Mouse (Mus musculus) testis, adult 2 months (tissue): ENCODE data around the gene Zc3h7b. TPM values are rescaled to one million over a fixed set of nuclear protein-coding genes. Genes with fewer than 3 reads are reported as not detected.
A peak's percentile ranks its signal among the peaks of the same experiment; 100 is the strongest.
"Not testable (repeated sequence)": the region's sequence is repeated elsewhere in the genome, so short reads cannot be mapped to it uniquely, and the experiment has no call there.

Experiments used
- H3K27ac ChIP-seq: fragments of 200-500 bp; 2 replicates; pipeline ENCODE4 v1.5.1; 2012; ENCODE audit warnings: low read depth, low read length; ENCODE audit not compliant: control insufficient read depth, insufficient read depth
- H3K27me3 ChIP-seq: fragments of 200-500 bp; 2 replicates; pipeline ENCODE4 v1.6.1; 2012; ENCODE audit warnings: mild to moderate bottlenecking, low read length, moderate library complexity; ENCODE audit not compliant: control insufficient read depth, insufficient read depth
- H3K36me3 ChIP-seq: fragments of 200-500 bp; 2 replicates; pipeline ENCODE4 v1.6.1; 2012; ENCODE audit warnings: mild to moderate bottlenecking, low read length; ENCODE audit not compliant: control insufficient read depth, insufficient read depth
- H3K4me1 ChIP-seq: fragments of 200-500 bp; 2 replicates; pipeline ENCODE4 v1.6.1; 2012; ENCODE audit warnings: low read length; ENCODE audit not compliant: control insufficient read depth, insufficient read depth
- H3K4me3 ChIP-seq: fragments of 200-500 bp; 2 replicates; pipeline ENCODE4 v1.5.1; 2012; ENCODE audit warnings: low read depth, mild to moderate bottlenecking, low read length, moderate library complexity, mixed read lengths; ENCODE audit not compliant: control insufficient read depth
- CTCF ChIP-seq: fragments of 200-500 bp; IDR thresholded peaks from 2 replicates; pipeline ENCODE4 v1.5.1; 2012; ENCODE audit warnings: low read depth, mild to moderate bottlenecking, inconsistent platforms, low read length, moderate library complexity; ENCODE audit not compliant: control insufficient read depth, insufficient read depth, insufficient replicate concordance
- POLR2A ChIP-seq: fragments of 200-500 bp; IDR thresholded peaks from 2 replicates; pipeline ENCODE4 v1.6.1; 2012; ENCODE audit warnings: low read depth, mild to moderate bottlenecking, inconsistent platforms, low read length, moderate library complexity; ENCODE audit not compliant: control insufficient read depth
- polyA plus RNA-seq: library from polyadenylated mRNA; depleted of rRNA; stranded (reverse); fragments of >200 nt; gene quantifications from 2 replicates; pipeline ENCODE4 v1.2.3, GENCODE M21; 2012

Zc3h7b gene
- polyA plus RNA-seq, 1 experiment, result 26.3 TPM

DNA sequence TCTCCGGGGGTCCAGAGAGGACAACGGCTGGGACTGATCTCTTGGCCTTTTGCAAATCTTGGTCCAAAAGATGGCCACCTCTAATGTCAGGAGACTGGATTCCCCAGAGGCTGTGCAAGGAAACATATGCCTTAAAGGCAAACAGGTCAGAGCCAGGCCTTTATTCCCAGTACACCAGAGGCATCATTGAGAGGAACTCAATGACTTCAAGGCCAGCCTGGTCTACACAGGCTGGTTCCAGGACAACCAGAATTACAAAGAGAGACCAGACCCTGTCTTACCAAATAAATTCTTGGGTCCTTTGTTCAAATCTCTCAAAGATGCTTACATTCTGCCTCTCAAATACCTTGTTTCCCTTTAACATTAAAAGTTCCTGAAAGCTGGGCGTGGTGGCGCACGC, 22.5 kb upstream of the Zc3h7b start:
- Histone ChIP-seq H3K27me3 (no peaks in the 10 kb centered on the region), H3K4me1 (peaks cover 3% of the 10 kb centered on the region), H3K36me3 (peaks cover 2% of the 10 kb centered on the region), H3K27ac (no peak overlapping the region), H3K4me3 (peak overlapping the region; percentile 5)
- TF ChIP-seq POLR2A (no peak), CTCF (no peak)

DNA sequence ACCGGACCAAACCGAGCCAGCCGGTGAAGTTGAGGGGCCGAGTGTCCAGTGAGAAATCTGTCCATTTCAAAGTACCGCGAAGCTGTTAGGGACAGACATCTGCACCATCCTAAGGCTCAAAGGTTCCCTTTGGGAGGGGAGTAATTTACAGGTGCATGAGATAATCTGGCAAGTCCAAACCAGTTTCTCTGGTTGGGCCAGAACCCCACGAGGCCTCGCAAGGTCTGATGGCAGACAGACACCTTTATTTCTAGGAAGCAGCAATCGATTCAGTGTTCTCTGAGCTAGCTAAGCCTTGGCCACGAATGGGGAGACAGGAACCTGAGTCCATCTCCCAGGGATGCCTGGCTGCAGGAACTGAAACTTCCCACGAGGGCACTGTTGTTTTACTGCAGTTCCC, 21.2 kb upstream of the Zc3h7b start:
- no peak for TF ChIP-seq CTCF
- no peak for TF ChIP-seq POLR2A
- peak overlapping the region; percentile 89 for H3K4me3 ChIP-seq
- H3K4me1 ChIP-seq, result peaks cover under 1% of the 10 kb centered on the region; the same call in 1 of the 2 replicates
- H3K27me3 ChIP-seq, result no peaks in the 10 kb centered on the region
- no peak overlapping the region for H3K27ac ChIP-seq
- peaks cover 2% of the 10 kb centered on the region for H3K36me3 ChIP-seq

DNA sequence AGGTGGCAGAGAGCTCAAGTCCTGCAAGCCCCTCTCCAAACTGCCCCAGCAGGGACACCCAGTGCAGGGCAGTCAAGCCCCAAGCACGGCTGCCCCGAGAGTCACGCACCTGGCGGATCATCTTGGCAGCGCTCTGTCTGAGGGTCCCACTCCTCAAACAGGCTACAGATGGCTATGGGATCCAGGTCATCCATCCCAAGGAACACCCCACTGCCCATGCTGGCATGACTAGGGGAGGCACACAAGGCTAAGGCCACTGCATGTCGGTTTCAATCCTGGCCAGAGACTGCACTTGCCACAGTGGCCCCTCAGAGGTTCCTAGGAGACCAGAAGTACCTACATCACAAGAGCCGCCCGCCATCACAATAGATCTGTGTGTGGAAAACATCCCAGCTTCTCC, 18.9 kb upstream of the Zc3h7b start:
- Histone ChIP-seq H3K4me3 (peak overlapping the region; percentile 77), H3K27me3 (no peaks in the 10 kb centered on the region), H3K4me1 (no peaks in the 10 kb centered on the region), H3K36me3 (peaks cover 2% of the 10 kb centered on the region), H3K27ac (peak overlapping the region; percentile 66)
- no peak for TF ChIP-seq CTCF
- TF ChIP-seq POLR2A, result peak; percentile 58; the same call in 1 of the 2 replicates

DNA sequence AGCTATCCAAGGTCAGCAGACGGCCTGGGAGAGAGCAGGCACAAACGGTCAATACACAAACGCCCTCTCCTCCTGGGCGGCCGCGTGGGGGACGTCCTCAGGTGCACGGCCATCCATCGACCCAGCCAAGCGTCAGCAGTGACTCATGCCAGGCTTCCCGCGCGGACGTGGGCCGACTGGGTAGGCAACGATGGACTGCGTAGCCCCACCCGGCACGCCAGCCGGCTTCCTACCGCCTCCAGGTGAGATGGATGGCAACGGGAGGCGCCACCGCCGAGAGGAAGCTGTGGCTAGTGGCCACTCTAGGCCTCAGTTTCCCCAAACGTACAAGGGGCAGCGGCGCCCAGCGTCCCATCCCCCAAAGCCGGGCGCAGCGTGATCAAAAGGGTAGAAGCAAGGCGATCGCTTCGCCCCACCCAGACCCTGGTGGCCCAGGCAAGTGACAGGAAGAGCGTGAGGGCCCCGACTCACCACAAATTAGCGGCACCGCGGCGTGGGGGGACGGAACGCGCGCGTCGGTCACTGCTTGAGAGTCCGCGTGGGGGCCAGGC, 15.5 kb upstream of the Zc3h7b start:
- TF ChIP-seq CTCF (no peak), POLR2A (peak; percentile 36; the same call in 1 of the 2 replicates)
- no peaks in the 10 kb centered on the region for H3K4me1 ChIP-seq
- H3K4me3 ChIP-seq, result peak overlapping the region; percentile 96

DNA sequence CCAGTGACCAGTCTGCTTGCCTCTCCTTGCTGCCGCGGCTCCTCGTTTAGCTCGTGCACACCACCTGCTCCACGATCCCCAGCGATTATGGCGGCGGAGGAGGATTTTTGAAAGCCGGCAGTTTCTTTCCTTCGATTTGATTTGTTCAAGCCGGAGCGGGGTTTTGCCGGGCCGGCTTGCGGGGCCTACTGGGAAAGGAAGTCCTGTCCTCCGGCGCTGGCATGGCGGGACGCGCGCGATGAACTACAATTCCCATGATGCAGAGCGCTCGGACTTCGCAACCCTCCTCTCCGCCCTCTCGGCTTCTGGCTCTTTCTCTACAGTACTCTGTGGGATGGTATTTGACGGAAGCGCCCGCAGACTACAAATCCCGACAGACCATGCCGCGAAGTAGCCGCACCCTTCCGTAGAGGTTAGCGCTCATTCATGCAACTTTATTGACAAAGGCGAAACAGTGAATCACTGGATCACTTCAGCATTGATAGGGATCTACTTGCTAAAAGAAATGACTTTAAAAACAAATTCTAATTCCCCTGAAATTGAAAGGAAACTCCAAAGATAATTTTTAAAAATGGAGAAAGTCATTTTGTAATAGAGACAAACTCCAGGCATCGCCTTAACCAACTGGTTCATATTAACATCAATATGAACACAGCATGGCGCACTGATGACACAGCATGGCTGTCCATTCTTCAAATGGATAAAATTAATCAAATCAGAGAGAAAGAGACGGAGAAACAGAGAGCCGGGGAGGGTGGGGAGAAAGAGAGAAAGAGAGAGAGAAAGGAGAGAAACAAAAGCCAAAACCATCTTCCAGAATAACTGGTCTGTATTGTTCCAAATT, 14.8 kb upstream of the Zc3h7b start:
- Histone ChIP-seq H3K4me3 (peak overlapping the region; percentile 96), H3K4me1 (no peaks in the 10 kb centered on the region), H3K36me3 (no peaks in the 10 kb centered on the region; the same call in 1 of the 2 replicates), H3K27ac (peak overlapping the region; percentile 94), H3K27me3 (no peaks in the 10 kb centered on the region)
- TF ChIP-seq POLR2A (peak; percentile 61), CTCF (no peak)

More for the DNA sequence above, 15.5 kb upstream of the Zc3h7b start:
- no peaks in the 10 kb centered on the region; the same call in 1 of the 2 replicates for H3K36me3 ChIP-seq
- H3K27me3 ChIP-seq, result no peaks in the 10 kb centered on the region
- peak overlapping the region; percentile 94 for H3K27ac ChIP-seq

DNA sequence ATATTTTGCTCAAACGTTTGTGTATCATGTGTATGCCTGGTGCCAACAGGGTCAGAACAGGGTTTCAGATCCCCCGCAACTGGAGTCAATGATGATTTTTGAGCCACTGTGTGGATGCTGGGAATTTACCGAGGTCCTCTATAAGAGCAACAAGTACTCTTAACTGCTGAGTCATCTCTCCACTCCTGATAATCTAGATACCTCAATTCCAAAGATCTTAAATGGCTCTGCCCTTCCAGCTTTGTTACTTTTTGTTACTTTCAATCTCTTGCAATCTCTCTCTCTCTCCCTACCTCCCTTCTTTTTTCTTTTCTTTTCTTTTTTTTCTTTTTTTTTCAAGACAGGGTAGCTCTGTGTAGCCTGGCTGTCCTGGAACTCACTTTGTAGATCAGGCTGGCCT, 9.8 kb upstream of the Zc3h7b start:
- no peak overlapping the region for H3K27ac ChIP-seq

DNA sequence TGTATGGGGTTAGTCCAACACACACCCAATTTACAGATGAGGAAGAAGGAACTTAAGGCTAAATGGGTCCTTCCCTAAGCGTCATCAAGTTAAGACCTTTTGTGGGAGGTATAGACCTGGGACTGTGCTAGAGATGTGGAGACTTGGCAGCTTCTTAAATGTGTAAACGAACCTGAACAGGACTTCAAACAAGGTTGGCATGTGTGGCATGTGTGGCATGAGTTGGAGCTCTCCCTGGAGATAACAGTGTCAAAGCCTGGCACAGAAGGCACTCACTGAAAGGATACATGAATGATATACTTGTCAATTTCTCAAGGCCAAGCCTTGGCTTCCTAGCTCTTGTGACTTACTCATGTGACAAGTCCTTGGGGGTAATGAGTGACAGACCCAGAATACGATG, 5.6 kb upstream of the Zc3h7b start:
- TF ChIP-seq CTCF (no peak), POLR2A (no peak)
- Histone ChIP-seq H3K27ac (no peak overlapping the region), H3K36me3 (no peaks in the 10 kb centered on the region), H3K4me1 (no peaks in the 10 kb centered on the region), H3K27me3 (no peaks in the 10 kb centered on the region), H3K4me3 (no peak overlapping the region)

More for the DNA sequence above, 9.8 kb upstream of the Zc3h7b start:
- TF ChIP-seq POLR2A (no peak), CTCF (no peak)
- Histone ChIP-seq H3K4me3 (no peak overlapping the region), H3K4me1 (no peaks in the 10 kb centered on the region), H3K36me3 (no peaks in the 10 kb centered on the region), H3K27me3 (no peaks in the 10 kb centered on the region)

DNA sequence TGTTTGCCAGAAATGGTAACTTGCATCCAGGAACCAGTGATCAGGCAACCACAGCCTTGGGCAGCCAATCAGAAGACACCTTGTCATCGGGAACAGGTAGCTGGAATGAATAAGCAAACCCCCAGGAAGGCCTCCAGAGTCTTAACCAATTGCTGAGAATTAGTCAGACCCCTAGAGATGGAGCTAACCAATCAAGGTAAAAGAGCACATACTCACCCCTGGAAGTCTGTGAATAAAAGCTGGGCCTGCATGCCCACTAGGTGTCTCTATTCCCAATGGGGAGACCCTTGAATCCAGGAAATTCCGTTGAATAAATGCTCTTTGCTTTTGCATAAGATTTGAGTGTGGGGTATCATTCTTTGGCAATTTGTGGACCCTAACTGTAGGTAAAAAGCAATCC, 4.9 kb upstream of the Zc3h7b start:
- Histone ChIP-seq H3K4me1 (no peaks in the 10 kb centered on the region; the same call in 1 of the 2 replicates), H3K27me3 (no peaks in the 10 kb centered on the region), H3K4me3 (no peak overlapping the region), H3K27ac (no peak overlapping the region), H3K36me3 (no peaks in the 10 kb centered on the region)
- TF ChIP-seq POLR2A (no peak), CTCF (no peak)

DNA sequence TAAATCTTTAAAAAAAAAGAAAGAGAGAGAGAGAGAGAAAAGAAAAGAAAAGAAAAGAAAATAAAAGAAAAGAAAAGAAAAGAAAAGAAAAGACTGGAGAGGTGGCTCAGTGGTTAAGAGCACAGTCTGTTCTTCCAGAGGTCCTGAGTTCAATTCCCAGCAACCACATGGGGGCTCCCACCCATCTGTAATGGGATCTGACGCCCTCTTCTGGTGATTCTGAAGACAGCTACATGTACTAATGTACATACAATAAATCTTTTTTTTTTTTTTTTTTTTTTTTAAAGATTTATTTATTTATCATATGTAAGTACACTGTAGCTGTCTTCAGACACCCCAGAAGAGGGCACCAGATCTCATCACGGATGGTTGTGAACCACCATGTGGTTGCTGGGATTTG, 2.5 kb upstream of the Zc3h7b start:
- not testable (repeated sequence) for H3K27ac ChIP-seq

More for the DNA sequence above, 2.5 kb upstream of the Zc3h7b start:
- not testable (repeated sequence) for H3K4me3 ChIP-seq, H3K4me1 ChIP-seq, H3K27me3 ChIP-seq, H3K36me3 ChIP-seq
